In the genomic region with DNA sequence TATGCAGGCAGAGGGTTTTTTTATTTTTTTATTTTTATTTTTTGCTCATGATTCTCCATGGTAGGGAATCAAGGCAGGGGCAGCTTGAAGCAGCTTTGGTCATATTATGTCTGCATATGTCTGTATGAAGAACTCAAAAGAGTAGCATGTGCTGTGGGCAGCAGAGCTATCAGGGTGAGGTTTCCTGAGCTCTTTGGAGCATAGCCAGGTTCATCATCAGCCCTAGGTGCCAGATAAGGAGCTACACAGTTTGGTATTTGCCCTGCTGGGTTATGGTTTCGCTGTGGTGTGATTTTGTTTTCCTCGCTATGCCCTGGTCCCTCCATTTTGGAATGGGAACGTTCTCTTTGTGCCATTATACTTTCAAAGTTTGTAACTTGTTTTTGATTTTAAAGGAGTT, we compare ENCODE assay signal across 20 mouse cellular contexts.
DNase-seq lines count a peak whose midpoint lies in the region; ATAC-seq lines count a peak whose summit lies in the region.
"Had no signal": no experiment of that assay in that cellular context is flagged by ENCODE, and none has a peak within 500 bp of the region (broad histone marks: within the 10 kb centered on the region; RNA-seq: fewer than 3 reads in every experiment).

No protein-coding gene starts in this region.

- H3K27ac ChIP-seq in heart, embryonic 12.5 days (ENCODE audit: poor library complexity, severe bottlenecking) = 0 out of 2 replicates have a peak overlapping the region, but pooled peaks have one; percentile 12
- H3K27ac ChIP-seq in heart, embryonic 16.5 days (ENCODE audit: low read length) = peak overlapping the region; percentile 54; the same call in 1 of the 2 replicates
- H3K27ac ChIP-seq in heart, embryonic 11.5 days (ENCODE audit: low read depth, low read length) = no peak overlapping the region
- H3K27ac ChIP-seq: embryonic facial prominence, embryonic 10.5 days; forebrain, embryonic 13.5 days; hindbrain, embryonic 15.5 days had no signal

- H3K9me3 ChIP-seq in heart, embryonic 12.5 days (replicated peaks) = peaks cover 3% of the 10 kb centered on the region
- H3K9me3 ChIP-seq in heart, embryonic 16.5 days (replicated peaks; ENCODE audit: control insufficient read depth, low read length) = peaks cover 8% of the 10 kb centered on the region
- no peaks in the 10 kb centered on the region; the same call in 1 of the 2 replicates for H3K9me3 ChIP-seq in heart, embryonic 11.5 days (replicated peaks; ENCODE audit: control insufficient read depth, low read length)
- H3K9me3 ChIP-seq: embryonic facial prominence, embryonic 10.5 days; forebrain, embryonic 13.5 days; hindbrain, embryonic 15.5 days had no signal

- no peak overlapping the region for H3K9ac ChIP-seq in heart, embryonic 12.5 days
- no peak overlapping the region for H3K9ac ChIP-seq in heart, embryonic 16.5 days (ENCODE audit: low read length)
- H3K9ac ChIP-seq in heart, embryonic 11.5 days (ENCODE audit: low read depth, low read length) = no peak overlapping the region
- H3K9ac ChIP-seq: forebrain, embryonic 13.5 days; forebrain, postnatal 0 days; hindbrain, embryonic 15.5 days had no signal

- H3K4me1 ChIP-seq in heart, embryonic 12.5 days (replicated peaks) = peaks cover 15% of the 10 kb centered on the region
- H3K4me1 ChIP-seq in heart, embryonic 16.5 days (ENCODE audit: control insufficient read depth, insufficient read depth, low read length) = peaks cover 16% of the 10 kb centered on the region
- H3K4me1 ChIP-seq in heart, embryonic 11.5 days (ENCODE audit: control insufficient read depth, insufficient read depth, low read length) = peaks cover 10% of the 10 kb centered on the region
- H3K4me1 ChIP-seq: forebrain, embryonic 13.5 days; hindbrain, embryonic 15.5 days had no signal

- no peak overlapping the region for H3K4me3 ChIP-seq in heart, embryonic 12.5 days
- H3K4me3 ChIP-seq in heart, embryonic 16.5 days (ENCODE audit: low read length) = no peak overlapping the region
- no peak overlapping the region for H3K4me3 ChIP-seq in heart, embryonic 11.5 days (ENCODE audit: low read depth, low read length)
- H3K4me3 ChIP-seq: embryonic facial prominence, embryonic 10.5 days; forebrain, embryonic 13.5 days; hindbrain, embryonic 15.5 days had no signal

- no peak overlapping the region for H3K4me2 ChIP-seq in heart, embryonic 12.5 days
- no peak overlapping the region for H3K4me2 ChIP-seq in heart, embryonic 16.5 days (ENCODE audit: low read depth, low read length)
- H3K4me2 ChIP-seq in heart, embryonic 11.5 days = no peak overlapping the region
- H3K4me2 ChIP-seq: forebrain, embryonic 13.5 days; hindbrain, embryonic 15.5 days had no signal

- H3K36me3 ChIP-seq in heart, embryonic 12.5 days = no peaks in the 10 kb centered on the region
- H3K36me3 ChIP-seq in heart, embryonic 16.5 days (ENCODE audit: control insufficient read depth, insufficient read depth) = peaks cover 6% of the 10 kb centered on the region; the same call in 1 of the 2 replicates
- no peaks in the 10 kb centered on the region for H3K36me3 ChIP-seq in heart, embryonic 11.5 days (ENCODE audit: control insufficient read depth, insufficient read depth, low read length)
- H3K36me3 ChIP-seq: hindbrain, embryonic 15.5 days had no signal

- ATAC-seq in heart, embryonic 12.5 days (ENCODE audit: insufficient number of reproducible peaks, low FRiP score) = peak; percentile 33; the same call in 1 of the 2 replicates
- peak; percentile 70 for ATAC-seq in heart, embryonic 16.5 days (replicated peaks; ENCODE audit: extremely low read depth, insufficient read depth, low FRiP score)
- ATAC-seq in heart, embryonic 11.5 days (replicated peaks; ENCODE audit: insufficient number of reproducible peaks, low FRiP score, low TSS enrichment) = no peak
- no peak for ATAC-seq in monocyte, adult 5-6 weeks (replicated peaks; ENCODE audit: insufficient number of reproducible peaks, low FRiP score, low TSS enrichment, poor library complexity, severe bottlenecking)
- ATAC-seq: forebrain, embryonic 13.5 days; forebrain, postnatal 0 days; intestine, embryonic 16.5 days had no signal

- no peaks in the 10 kb centered on the region for H3K27me3 ChIP-seq in heart, embryonic 12.5 days (replicated peaks)
- no peaks in the 10 kb centered on the region for H3K27me3 ChIP-seq in heart, embryonic 16.5 days (ENCODE audit: control insufficient read depth, insufficient read depth, low read length)
- no peaks in the 10 kb centered on the region for H3K27me3 ChIP-seq in heart, embryonic 11.5 days (ENCODE audit: control insufficient read depth, insufficient read depth, low read length)
- H3K27me3 ChIP-seq: forebrain, embryonic 13.5 days; hindbrain, embryonic 15.5 days had no signal

- no peak for DNase-seq in heart, adult 11 months
- DNase-seq in MEL-GATA-1-ER (ENCODE audit: extremely low read depth, low read depth) = peak; percentile 39
- DNase-seq in thymus, adult 18-20 months = no peak
- DNase-seq: adrenal gland, adult 2 months; adrenal gland, postnatal 25 days; cerebellum, adult 18-20 months; cerebellum, adult 9-11 months; cerebellum, postnatal 36 days; forebrain, postnatal 0 days; gastrocnemius, postnatal 14 days; heart, postnatal 36 days; kidney, adult 8-10 months had no signal

- 40% methylated on average over 3 of the region's 3 CpGs for WGBS in heart, embryonic 12.5 days
- whole genome bisulfite sequencing in heart, embryonic 16.5 days = 30% methylated on average over 3 of the region's 3 CpGs
- 46% methylated on average over 3 of the region's 3 CpGs for WGBS in heart, embryonic 11.5 days (ENCODE audit: insufficient replicate concordance)

Comparison
In these comparisons a context has a peak if more than half of its experiments do, and no peak if none do; other contexts are left out.
1. ATAC-seq: peak in heart, embryonic 12.5 days (single experiment) and heart, embryonic 16.5 days (single experiment); none in heart, embryonic 11.5 days (single experiment) and monocyte, adult 5-6 weeks (single experiment).